ENCODE assay signal across 8 mouse cellular contexts in the genomic region with DNA sequence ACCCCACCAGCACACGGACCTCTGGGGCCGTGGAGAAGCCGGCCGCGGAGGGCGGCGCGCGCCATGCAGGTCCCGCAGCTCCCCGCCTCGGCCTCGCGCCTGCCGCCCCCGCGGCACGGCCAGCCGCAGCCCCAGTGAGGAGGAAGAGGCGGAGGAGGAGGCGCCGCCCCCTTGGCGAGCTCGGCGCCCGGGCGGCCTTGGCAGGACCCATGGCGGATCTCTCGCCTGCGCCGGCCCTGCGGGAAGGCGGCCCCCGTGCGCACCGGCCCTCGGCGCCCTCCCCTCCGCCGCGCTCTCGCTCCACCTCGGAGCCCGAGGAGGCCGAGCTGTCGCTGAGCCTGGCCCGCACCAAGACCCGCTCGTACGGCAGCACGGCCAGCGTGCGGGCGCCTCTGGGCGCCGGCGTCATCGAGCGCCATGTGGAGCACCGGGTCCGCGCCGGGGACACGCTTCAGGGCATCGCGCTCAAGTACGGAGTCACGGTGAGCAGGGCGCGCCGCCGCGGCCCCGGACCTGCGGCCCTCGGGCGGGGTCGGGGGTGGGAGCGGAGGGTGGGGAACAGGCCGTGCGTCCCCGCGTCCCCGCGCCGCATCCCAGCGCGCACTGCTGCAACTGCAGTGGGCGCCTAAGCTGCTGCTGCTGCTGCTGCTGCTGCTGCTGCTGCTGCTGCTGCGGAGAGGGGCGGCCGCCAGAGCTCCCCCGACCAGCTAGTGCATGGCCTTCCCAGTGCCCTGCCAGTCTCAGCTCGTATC. TPM values are rescaled to one million over a fixed set of nuclear protein-coding genes. Genes with fewer than 3 reads are reported as not detected.
A peak's percentile ranks its signal among the peaks of the same experiment; 100 is the strongest.
DNase-seq lines count a peak whose midpoint lies in the region; ATAC-seq and TF ChIP-seq lines count a peak whose summit lies in the region.

TSS of gene Lysmd2 (plus strand) at position 186 of the 752 bp plus-strand sequence.

- WGBS in hindbrain, embryonic 10.5 days: under 1% methylated on average over 94 of the region's 94 CpGs
- WGBS in lung, postnatal 0 days: 1% methylated on average over 51 of the region's 94 CpGs

- TF ChIP-seq EP300 in lung, postnatal 0 days (IDR thresholded peaks at IDR 0.05): no peak

- DNase-seq in Patski (ENCODE audit: low read depth, low spot score): no peak
- DNase-seq in cerebellum, adult 9-10 months: peak; percentile 80
- peak; percentile 46 to 69 for DNase-seq in frontal cortex, postnatal 10 days (ENCODE audit: low spot score in 2 of 2)
- DNase-seq in hindbrain, embryonic 10.5 days (ENCODE audit: low spot score): peak; percentile 74
- DNase-seq in layer of hippocampus, postnatal 10 days (ENCODE audit: low spot score in 2 of 2): peak; percentile 67 to 82
- peak; percentile 59 for DNase-seq in lung, postnatal 0 days (ENCODE audit: low spot score)
- DNase-seq in retina, postnatal 1 day: peak; percentile 84
- peak; percentile 65 for DNase-seq in yolk sac, embryonic 10.5 days (ENCODE audit: low spot score)

- peak within 1 kb of the TSS; percentile 96 for H3K27ac ChIP-seq in hindbrain, embryonic 10.5 days
- H3K27ac ChIP-seq in lung, postnatal 0 days (ENCODE audit: low read length): peak within 1 kb of the TSS; percentile 66; the same call in 1 of the 2 replicates

- ATAC-seq in Patski: peak; percentile 76
- peak; percentile 90 for ATAC-seq in lung, postnatal 0 days

- H3K9ac ChIP-seq in lung, postnatal 0 days (replicated peaks; ENCODE audit: low read depth): peak within 1 kb of the TSS; percentile 65

- no peaks in the 10 kb centered on the region for H3K36me3 ChIP-seq in hindbrain, embryonic 10.5 days
- no peaks in the 10 kb centered on the region for H3K36me3 ChIP-seq in lung, postnatal 0 days (ENCODE audit: insufficient read depth, low read length)

- no peak for TF ChIP-seq CTCF in Patski (IDR thresholded peaks at IDR 0.05)
- no peak for TF ChIP-seq CTCF in lung, postnatal 0 days (IDR thresholded peaks at IDR 0.05)

- POLR2A ChIA-PET in Patski (lab: Charles Lee): interaction anchor here (0.7 to 0.8 kb wide), 2 partner anchors 21 to 101 kb away, joined by 3 read pairs; no protein-coding TSS in a partner anchor

- H3K4me3 ChIP-seq in hindbrain, embryonic 10.5 days: peak within 1 kb of the TSS; percentile 86
- peak within 1 kb of the TSS; percentile 70 for H3K4me3 ChIP-seq in lung, postnatal 0 days (ENCODE audit: low read depth, low read length)

- no peaks in the 10 kb centered on the region for H3K27me3 ChIP-seq in Patski
- H3K27me3 ChIP-seq in hindbrain, embryonic 10.5 days (ENCODE audit: insufficient read depth, poor library complexity, severe bottlenecking): peaks cover 18% of the 10 kb centered on the region
- H3K27me3 ChIP-seq in lung, postnatal 0 days (replicated peaks; ENCODE audit: insufficient read depth, low read length): no peaks in the 10 kb centered on the region

- in situ Hi-C loops in Patski (cut with MboI; ENCODE audit: low pct_unique_long_range_greater_than_20kb): no loop called here

- CTCF ChIA-PET in Patski (lab: Charles Lee): no interaction called here

- H3K9me3 ChIP-seq in hindbrain, embryonic 10.5 days: no peaks in the 10 kb centered on the region
- H3K9me3 ChIP-seq in lung, postnatal 0 days (ENCODE audit: low read length): no peaks in the 10 kb centered on the region

- H3K4me1 ChIP-seq in hindbrain, embryonic 10.5 days (replicated peaks): peaks cover 17% of the 10 kb centered on the region
- peaks cover 7% of the 10 kb centered on the region; the same call in 1 of the 2 replicates for H3K4me1 ChIP-seq in lung, postnatal 0 days (ENCODE audit: insufficient read depth, low read depth, low read length)

- peak within 1 kb of the TSS; percentile 95 for H3K4me2 ChIP-seq in lung, postnatal 0 days (replicated peaks; ENCODE audit: low read depth, low read length)

RNA-seq across cellular contexts. Expression of gene Lysmd2, which starts in this region (rescaled TPM):
- polyA plus RNA-seq in Patski (2021): 17.2 TPM
- 10.3 and 13.2 TPM in 2 replicates for polyA plus RNA-seq in hindbrain, embryonic 10.5 days (2016; fragmentation: Nextera tagmentation; extraction: Ambion mirVana)
- total RNA-seq in layer of hippocampus, postnatal 10 days (2021): 10 to 100 TPM; 50.3 to 53.1 TPM
- 26.1 and 29.9 TPM in 2 replicates for polyA plus RNA-seq in lung, postnatal 0 days (2015; fragmentation: Nextera tagmentation; extraction: Ambion mirVana)
